Mouse (Mus musculus): Measurements from ENCODE around the gene Gm498.
A peak's percentile ranks its signal among the peaks of the same experiment; 100 is the strongest.

The Gm498 gene

DNA sequence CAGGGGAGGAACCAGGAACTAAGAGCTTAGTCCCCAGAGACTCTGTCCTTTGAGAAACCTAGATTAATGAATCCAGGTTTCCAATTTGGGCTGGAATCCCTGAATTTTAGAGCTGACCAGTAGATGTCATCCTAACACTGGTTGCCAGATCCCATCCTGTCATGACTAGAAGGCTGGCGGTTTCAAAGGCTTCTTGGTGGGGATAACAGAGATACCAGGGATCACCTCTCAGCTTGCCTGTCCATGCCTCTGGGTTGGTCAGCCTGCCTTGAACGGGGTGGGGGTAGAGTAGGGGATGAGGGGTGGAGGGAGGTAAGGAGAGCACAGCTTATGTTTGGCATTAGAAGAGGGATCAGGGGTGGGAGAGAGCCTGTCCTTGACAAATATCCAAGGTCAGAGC is 34.0 kb downstream of the Gm498 start:
- peak; percentile 37 for DNase-seq

DNA sequence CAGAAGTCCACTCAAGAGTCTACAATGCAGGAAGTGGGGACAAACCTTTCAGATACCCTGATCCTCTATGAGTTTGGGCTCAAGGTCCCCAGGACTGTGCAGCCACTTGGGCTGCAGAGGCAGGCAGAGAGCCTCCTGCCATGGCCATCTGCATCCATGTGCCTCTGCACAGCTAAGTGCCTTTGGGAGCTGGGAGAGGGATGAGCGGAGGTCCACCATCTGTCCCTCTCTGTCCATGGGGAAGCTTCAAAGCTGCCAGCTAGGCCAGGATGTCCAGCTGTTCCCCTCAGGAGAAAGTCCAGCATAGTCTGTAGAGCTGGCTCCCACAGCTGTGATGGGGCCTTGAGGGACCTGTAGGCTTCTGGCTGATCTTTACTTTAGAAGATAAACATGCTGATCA is 38.5 kb downstream of the Gm498 start:
- DNase-seq = no peak

DNA sequence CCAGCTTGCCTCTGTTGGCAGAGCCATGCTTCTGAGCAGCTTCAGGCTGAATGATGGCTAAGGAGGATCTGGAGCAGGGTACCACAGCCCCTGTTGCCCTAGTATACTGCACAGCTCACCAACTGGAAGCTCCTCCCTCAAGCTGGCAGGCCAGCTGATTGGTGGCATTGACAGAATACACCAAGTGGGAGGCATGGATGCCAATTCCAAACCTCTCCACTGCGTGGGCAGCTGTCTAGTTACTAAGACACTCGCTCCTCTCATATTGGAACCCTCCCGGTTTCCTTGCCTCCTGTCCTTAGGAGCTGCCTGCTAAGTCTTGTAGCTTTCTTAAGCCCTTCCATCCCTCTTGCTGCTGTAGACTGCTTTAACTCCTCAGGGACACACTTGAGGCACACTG is 39.0 kb downstream of the Gm498 start:
- DNase-seq = no peak

GRCm38 (mm10) chr7:143913611-143914010 is 47.0 kb downstream of the Gm498 start:
- DNase-seq = no peak

DNA sequence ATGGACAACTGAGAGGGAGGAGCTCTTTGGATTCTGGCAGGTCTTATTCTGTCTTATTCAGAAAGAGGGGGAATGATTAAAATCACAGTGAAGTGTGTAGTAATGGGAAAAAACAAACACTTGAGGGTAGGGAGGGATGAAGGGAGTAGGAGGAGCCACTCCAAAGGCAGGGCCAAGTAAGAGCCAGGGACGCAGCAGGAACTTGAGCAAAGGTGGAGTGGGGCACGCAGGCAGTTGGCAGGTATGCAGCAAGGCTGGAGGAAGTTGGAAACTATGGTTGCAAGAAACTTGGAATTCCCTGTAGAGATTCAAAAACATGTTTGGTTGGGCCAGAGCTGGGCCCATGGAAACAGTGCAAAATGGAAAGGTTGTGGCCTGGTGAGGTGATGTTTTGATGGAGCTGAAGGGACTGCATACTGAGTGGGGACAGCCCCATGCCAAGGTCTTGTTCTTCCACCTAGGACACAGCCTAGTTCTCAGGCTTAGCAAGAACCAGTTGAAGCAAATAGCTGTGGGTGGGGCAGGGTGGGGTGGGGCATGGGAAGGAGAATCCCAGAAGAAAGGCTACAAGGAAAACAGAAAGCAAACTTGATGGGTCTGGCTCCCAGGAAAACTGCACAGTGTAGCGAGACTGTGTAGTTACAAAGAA is 52.5 kb downstream of the Gm498 start:
- no peak for DNase-seq

DNA sequence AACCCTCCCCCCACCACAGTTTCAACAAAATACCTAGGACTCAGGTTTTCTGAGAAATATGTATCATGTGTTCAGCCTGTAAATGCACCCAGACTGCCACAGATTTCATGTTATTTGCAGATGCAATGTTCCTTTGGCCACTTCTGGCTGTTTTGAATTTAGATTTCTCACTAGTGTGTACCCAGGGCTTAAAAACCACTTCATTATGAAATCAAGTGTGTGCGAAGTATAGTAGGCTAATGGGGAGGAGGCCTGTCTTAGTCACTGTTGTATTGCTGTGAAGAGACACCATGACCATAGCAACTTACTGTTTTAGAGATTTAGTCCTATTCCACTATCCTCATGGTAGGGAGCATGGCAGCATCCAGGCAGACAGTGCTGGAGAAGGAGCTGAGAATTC is 63.3 kb downstream of the Gm498 start:
- no peak for DNase-seq

DNA sequence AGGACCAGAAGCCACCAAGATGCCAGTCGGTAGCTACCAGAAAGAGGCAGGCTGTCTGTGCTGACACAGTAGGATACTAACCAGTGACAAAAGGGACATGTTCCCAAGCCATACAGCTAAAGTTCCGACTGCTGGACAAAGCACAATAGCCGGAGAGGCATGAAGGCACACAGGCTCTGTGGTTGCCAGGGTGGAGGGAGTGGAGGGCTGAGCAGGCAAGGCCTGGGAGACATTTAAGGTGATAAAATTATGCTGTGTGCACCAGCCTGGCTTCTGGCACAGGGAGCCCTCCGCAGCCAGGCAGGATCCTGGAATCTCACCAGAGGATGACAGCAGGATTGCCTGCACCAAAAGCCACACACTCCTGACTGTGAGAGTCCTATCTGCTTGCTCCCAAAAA is 72.0 kb downstream of the Gm498 start:
- no peak for DNase-seq

GRCm38 (mm10) chr7:143939476-143939875 is 72.8 kb downstream of the Gm498 start:
- DNase-seq = no peak

- peak; percentile 22 for DNase-seq
Measured at GRCm38 (mm10) chr7:143942941-143943691, 76.5 kb downstream of the Gm498 start.

- no peak for DNase-seq
Measured at GRCm38 (mm10) chr7:143944421-143944980, 77.9 kb downstream of the Gm498 start.

All from kidney, adult 9 months (tissue).